Mouse (Mus musculus) lung, postnatal 36 days (tissue): ENCODE results near the gene Grm8.

Experiments
- DNase-seq: peaks from one replicate; pipeline ENCODE4 v3.0.0; 2022; ENCODE audit warnings: mixed read lengths

Grm8 gene

DNA sequence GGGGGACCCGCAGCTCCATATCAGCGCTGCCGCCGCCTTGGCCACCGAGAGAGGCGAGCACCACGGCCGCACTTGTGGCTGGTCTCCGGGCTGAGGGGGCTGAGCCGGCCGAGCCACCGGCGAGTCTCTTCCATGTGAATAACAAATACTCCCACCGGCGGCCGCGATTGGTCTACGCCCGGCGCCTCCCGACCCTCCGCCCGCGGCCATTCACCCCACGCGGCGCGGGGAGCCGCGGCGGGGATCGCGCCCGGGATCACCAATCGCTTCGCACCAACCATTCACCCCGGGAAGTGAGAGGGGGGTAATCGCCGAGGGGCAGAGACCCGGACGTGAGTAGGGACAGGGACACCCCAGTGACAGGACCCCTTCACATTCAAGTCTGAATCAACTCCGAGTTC lies at the start of gene Grm8:
Gene Grm8, minus strand, starts transcription at position 178 of the 401 bp plus-strand sequence.
- DNase-seq = no peak

DNA sequence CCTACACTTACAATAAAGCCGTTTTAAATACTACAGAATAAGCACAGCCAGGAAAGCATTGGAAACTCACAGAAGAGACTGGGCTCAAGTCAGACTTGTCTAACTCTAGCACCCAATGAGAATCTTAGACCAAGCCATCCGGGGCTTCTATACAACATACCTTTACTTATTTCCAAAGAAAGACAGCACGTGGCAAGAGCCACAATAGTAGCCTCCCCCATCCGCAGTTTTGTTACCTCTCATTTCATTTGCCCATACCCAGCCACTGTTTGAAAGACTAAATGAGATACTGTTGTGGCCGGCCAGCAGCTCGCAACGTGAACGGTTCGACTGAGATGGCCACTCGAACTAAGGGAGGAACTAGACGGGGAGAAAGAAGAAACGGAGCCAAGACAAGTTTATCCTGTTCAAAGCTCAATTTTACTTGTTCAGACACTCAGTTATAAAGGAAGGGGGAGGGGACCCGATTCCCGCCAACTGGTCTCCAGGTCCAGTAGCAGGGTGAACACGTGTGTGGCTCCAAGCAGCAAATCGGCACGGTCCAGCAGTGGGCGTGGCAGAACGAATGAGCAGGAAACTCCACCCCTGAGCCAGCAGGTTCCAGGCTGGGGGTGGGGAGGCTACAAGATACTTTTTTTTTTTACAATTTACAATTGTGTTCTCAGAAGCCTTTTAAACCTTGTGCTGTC lies 35.0 kb upstream of the Grm8 start:
- no peak for DNase-seq

DNA sequence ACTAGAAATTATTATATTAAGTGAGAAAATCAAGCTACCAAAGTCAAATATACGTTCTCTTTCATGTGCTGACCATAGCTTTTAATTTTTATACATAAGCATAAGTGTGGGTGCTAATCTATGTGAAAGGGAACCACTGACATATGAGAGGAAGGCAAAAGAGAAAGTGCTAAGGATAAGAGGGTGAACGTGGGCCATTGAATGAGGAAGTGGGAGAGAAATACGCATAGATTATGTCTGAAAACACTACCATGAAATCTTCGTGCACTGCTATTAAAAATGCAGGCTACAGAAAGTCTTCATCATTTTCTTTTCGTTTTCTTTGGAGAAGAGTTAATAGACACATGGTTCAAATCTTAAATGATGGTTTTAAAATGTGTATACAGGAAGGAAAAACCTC lies 25.4 kb upstream of the Grm8 start:
- no peak for DNase-seq

DNA sequence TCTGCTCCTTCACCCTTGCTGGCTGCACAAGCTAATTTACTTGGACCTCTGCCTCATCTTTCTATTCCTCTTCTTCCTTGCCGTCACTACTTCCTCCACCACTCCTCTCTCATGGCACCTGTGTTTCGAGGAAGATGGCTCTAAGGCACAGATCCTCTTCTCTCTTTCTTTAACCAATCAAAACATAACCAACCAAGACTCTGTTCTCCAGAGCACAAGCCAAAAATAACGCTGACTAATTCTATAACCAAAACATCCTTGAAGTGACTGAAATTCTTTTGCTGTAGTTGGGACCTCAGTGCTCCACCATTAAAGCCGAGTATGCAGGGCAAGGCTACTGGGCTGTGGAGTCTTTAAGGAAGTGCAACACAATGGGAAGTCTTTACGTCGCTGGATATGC lies 11.5 kb upstream of the Grm8 start:
- no peak for DNase-seq

DNA sequence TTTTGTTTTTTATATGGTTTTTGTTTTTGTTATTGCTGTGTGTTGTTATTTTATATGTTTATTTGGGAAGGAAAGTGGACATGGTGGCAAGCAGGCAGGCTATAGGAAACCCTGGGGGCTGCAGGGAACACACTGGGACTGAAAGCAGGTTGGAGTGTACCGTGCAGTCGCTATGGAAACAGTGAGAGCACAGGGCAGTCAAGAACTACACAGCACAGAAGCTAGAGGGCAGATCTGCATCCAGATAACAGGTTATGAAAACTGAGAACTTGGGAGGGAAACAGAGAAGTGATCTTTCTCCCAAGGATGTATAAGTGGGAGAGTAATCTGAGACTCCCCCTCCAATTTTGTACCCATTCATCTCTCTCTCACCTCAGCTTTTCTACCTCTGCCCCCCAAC lies 7.4 kb upstream of the Grm8 start:
- no peak for DNase-seq

DNA sequence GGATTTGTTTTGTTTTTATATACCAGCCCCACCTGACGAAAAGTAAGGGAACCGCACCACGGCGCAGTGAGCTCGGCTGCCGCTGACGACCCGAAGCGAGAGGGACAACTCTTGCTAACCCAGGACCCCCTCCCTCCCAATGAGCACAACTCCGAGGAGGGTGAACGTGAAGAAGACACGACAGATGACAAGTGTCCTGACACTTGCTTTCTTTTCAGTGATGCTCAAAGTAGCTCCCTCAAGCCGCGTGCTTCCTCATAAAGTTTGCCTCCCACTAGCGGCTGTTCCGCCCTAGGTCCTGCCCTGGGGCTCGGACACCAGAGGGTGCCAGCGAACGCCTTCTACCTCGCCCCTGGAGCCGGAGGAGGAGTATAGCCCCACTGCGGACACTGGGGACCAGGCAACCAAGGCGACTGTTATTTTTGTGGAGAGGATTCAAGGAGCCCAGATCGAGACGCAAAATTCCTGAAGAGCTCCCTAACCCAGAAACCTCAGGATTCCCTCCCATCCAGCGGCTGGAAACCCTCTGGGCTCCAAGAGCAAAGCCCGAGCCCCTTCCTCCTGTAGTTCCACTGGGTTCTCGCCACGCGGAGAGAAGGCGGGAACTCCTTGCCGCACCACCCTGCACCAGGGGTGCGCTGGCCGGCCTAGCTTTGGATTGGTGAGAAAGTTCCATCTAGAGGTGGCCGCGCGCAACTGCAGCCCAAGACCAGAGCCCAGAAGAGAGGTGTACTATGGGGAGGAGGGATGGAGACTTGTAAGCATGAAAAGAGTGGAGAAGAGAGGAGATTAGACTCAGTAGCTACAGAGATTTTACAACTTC lies 644 bp upstream of the Grm8 start:
- DNase-seq = peak; percentile 79

DNA sequence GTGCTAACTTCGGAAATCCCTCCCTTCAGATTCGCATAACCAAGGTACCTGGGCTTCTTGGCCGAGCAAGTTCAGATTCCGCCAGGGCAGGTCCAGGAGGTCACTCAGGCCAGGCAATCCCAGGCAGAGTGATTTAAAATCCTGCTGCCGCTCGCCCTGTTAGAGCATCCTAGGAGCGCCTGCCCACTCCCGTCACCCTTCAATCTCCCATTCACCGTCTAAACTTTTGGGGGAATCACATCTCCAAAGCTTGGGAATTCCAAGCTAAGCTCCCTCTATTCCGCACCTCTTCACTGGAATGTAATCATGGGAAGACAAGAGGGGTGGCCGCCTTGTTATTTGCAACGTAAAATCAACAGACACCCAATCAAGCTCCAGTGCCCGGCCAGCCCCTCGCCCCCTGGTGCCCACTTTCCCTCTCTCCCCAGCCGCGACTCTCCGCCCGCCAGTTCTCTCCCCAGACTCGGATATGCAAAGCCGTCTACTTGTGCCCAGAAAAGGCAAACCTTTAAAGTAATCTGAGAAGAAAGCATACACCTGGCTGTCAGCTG lies 652 bp downstream of the Grm8 start:
- DNase-seq = no peak

DNA sequence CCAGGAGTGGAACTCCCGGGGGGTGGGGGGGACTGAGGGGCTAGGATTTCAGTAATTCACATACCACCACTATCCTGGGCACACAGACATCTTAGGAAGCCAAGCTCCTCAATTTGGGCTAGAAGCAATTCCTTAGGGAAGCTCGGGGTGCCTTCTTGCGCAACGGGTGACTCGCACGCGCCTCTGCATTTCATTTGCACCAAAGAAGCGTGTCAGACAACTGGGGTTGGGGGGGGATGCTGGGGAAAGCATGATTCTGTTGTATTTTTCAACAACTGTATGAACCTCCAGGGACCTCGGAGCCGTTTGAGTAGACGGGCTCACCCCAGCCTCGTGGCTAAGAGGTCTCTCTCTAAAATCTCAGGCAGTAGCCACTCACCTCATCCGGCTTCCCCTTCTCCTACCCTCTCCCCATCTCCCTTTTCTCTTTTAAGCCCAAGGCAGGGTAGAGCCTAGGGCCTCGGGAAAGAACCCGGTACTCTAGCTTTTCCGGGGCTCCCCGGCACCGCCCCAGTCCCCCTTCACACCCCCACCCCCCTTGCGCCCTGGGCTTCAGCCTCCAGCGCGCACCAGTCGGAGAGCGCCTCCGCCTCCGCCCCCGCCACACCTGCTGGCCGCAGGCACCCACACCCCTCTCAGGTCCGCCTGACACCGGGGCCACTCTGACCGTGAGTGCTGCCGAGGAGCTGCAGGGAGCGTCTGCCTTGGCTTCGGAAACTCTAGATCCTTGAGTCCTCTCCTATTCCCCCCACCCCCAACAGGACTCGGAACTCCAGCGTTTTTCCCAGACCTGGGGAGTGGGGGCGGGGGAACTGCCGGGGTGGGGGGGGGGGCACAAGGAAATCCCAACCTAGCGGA lies 1.5 kb downstream of the Grm8 start:
- no peak for DNase-seq

DNA sequence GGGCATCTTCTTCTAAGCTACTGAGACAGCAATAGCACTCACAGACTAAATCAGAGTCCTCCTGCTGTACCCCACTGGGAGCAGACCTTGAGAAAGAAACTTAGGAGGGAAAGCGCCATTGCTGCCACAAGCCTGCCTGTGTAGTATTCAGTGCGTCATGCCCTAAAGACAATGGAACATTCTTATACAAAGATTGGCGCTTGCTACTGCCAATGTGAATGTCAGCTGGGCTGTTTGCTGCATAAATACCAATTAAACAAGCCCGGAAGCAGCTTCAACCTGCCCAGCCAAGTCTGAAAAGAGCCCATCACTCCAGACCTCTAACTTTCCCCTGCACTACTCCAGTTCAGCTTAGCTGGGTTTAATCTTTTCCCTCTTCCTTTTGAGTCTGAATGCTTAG lies 2.9 kb downstream of the Grm8 start:
- no peak for DNase-seq

DNA sequence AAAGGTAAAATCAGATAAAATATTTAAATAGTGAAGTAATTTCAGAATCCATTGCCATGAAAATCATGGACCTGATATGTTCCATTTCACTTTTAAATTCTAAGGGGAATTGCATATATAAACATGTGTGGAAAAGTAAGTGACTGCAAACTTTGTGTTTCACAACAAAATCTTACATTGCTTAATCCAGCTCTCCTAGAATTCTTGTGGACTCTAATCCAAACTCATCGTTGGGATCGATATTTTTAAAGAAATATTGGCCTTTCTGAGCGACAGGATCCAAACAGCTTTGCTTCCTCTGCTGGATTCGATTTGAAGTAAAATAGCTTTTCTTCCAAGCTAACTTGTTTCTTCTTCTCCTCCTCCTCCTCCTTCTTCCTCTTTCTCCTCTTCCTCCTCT lies 6.1 kb downstream of the Grm8 start:
- DNase-seq = no peak

DNA sequence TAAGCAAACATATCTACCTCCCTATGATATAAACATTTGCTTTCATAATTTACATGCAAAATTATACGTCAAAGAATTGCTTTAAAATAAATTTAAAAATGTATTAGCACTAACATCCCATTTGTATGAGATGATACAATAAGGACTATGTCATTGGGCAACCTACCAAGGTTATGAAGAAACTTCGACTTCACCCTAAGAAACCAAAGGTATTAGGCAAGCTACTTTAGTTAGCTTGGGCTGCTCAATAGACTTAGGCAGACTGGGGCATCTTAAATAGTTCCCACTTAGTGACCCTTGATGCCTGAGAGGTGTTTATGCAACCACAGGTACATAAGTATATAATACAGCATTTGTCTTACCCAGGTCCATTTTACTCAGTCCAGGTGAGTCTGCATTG lies 19.5 kb downstream of the Grm8 start:
- no peak for DNase-seq

DNA sequence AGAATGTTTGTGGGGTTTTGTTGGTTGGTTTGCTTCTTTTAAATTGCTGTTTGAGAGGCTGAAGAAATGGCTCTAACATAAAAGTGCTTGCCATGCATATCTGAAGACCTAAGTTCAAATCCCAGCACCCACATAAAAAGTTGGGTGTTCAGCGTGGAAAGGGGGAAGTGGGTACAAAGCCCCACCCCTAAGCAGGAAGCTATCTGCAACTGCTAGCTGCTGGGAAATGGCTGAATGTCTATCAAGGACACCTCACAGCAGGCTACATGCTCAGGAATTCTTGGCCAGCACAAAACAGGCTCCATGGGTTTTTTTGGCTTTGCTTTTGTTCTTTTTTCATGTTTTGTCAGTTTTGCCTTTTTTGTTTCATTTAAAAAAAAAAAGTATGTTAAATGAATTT lies 20.1 kb downstream of the Grm8 start:
- DNase-seq = no peak

DNA sequence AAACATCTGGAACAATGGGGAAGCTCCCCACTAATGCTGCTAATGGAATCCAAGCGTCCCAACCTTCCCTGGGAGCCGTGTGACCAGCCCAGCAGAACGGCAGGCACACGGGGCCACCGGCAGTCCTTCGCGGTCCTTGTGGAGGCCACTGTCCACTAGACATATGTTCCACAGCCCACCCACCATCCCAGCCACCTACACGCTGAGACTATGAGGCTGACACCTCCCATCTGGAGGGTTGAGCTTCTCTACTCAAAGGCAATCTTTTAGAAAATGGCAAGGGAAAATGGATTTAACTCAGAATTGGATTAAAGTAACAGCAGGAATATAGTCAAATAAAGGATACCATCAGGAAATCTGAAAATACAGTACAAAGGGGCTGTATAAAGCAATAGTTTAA lies 23.4 kb downstream of the Grm8 start:
- DNase-seq = no peak

DNA sequence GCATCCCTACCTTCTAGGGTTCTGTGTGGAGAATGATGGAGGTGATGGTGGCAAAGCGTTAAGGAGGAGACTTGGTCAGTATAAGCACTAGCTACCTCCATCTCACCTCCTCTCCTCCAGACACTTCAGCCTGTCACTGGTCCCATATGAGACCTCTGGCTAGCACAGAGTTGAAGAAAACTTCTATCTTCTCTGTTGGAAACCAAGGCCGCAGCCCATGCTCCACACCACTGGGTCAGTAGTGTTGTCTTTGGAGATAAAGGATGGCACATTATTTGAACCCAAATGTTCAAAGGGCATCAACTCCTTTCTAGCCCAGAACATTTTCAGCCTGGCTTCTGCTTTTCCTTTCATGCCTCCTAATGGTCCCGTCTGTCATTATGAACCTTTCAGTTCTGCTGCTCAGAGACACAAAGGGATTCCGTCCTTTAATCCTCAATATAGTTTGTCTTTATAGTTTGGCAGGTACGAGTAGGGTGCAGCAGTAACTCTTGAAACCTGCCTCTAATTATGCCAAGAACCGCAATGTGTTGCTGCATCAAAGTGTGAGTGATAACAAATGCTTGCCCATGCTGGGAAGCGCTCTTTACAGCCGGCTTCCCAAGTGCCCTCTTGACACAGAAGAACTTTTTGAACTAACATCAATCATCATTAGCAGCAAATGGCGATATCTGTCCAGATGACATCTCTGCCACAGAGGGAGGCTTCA lies 32.2 kb downstream of the Grm8 start:
- DNase-seq = no peak

DNA sequence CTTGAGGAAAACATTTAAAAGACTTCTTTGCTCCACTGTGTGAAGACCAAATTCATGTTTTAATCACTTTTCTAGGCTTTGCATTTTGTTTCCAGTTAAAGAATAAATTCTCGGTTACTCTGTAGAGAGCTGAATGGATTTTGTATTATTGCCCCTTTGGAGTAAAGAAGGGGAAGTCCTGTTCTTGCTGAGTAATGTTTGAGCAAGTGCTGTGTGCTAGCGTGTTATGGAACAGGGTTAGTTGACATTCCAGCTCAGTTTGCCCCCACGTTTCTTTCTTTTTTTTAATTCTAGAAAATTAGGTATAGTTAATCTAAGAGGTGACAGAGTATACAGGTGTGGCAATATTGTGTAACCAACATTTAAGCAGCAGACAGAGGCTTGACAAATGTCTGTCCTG lies 35.0 kb downstream of the Grm8 start:
- no peak for DNase-seq

DNA sequence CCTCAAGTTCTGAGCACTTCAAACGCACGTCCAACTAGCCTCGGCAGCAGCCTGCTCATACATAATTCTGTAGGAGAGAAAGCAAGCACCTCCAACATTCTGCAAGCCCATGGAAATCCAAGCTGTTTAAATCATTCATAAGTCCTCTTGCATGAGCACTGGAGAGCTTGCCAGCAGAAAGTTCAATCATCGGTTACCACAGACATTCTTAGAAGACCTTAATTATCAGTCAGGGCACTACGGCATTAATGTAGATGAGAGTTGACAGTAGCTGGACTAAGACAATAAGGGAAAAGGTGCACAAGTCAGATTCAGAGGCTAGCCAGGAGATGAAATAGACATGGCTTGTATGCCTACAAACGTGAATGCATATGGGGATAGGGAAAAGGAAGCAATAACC lies 42.5 kb downstream of the Grm8 start:
- DNase-seq = no peak

DNA sequence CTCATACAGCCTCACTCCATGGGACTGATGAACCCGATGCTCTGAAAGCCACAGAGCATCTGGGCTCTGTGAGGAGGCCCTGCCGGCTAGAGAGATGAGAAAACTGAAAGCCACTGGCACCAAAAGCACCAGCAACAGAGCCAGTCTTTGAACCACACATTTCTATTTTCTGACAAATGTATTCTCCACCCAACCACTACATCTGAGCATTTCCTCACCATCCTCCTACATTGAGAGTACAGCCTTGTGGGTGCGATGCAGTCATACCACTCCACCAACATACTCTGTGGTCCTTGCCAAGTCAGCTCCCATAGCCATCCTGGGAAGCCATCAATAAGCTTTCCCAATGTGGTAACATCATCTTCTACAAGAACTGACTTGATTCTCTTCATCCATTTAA lies 43.1 kb downstream of the Grm8 start:
- no peak for DNase-seq

DNA sequence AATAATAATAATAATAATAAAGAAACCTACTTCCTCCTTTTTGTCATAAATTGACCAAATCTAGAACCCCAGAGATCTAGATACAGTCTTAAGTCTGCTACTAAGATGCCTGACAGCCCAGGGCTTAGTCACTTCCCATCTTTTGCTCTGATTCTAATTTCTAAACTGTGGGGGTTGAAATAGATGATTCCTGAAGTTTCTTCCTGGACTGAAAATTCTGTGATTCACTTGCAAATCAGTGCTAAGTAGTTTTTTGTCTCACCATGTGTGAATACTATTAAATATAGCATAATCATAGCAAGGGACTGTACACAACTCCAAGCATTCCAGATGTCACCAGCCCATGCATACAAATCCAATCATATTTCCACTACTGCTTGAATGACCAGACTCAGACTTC lies 44.0 kb downstream of the Grm8 start:
- no peak for DNase-seq

DNA sequence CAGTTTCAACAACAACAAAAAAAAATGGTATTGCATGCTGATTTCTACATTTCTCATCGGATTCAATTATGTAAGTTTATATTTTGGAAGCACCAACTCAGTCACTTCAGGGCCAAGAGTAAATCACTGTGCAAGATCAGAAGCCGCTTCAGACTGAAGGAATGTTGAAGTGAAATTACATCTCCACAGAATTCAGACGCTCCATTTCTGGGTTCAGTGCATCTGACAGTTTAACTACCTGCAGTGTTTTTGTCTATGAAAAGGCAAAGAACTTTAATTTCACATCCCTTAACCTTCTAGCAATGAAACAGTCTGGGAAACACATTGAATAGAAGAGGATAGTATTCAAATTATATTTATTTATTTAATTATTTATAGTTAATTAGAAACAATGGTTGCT lies 59.4 kb downstream of the Grm8 start:
- no peak for DNase-seq

DNA sequence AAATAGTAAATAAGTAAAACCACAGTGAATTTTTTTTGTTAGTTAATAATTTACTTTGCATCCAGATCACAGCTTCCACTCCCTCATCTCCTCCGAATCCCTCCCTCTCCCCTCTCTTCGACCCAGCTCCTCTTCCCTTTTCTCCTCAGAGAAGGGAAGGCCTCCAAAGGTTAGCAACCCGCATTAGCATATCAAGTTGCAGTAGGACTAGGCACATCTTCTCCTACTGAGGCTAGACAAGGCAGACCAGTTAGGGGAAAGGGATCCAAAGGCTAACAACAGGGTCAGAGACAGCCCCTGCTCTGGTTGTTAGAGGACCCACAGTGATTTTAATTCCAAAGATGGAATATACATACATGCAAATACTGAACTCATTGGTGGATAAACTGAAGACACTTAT lies 60.5 kb downstream of the Grm8 start:
- DNase-seq = no peak

DNA sequence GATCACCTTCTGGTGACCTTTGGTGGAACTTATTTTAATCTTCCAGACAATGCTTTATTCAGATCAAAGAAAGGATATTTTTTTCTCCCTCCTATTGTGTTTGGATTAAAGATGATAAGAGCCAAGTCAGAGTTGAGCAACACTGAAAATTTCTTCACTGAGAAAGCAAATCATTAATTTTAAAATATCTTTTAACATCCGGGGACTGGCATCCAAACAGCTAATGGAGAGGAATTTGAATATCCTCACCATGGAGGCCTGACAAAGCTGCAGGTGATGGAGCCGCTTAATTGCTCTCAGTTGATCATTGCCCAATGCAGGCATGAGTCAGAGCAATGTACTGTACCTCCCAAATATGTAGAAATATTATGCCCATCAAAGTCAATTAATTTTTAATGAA lies 83.0 kb downstream of the Grm8 start:
- peak; percentile 0 for DNase-seq

DNA sequence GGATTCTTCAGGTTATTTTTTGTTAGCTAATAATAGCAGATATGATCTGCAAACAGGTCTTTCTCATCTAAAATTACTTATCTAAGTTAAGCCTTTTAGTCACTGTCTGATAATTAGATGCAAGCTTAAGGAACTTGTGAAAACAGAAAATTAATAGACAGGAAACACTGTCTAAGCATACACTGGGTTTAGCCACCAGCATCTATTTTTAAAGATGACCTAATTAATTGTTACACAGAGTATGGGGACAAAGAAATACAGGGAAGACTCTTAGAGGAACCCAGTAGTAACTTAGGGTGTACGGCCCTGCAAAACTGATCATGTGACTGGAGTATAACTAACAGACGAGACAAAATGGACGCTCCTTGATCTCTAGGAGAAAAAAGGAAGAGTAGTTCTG lies 92.6 kb downstream of the Grm8 start:
- DNase-seq = no peak

DNA sequence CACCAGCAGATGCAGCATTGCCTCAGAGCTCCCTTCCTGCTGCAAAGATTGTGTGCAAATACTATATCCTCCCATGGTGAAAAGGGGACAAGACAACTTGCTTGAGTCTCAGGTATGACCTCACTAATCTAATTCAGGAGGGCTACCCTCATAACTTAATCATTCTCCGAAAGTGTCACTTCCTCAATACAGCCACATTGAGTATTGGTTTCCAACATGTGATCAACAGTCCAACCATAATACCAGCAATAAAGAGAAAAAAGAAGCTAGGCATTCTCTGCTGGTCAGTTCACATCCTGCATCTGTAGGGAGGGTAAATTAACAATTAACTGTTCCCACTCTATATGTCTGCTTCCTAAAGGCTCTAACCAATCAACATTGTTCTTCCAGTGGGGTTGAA lies 94.2 kb downstream of the Grm8 start:
- DNase-seq = no peak
